Mouse (Mus musculus): ENCODE results near the gene Mdc1. TPM values are rescaled to one million over a fixed set of nuclear protein-coding genes. Genes with fewer than 3 reads are reported as not detected.
"Not testable (repeated sequence)": the region's sequence is repeated elsewhere in the genome, so short reads cannot be mapped to it uniquely, and the experiment has no call there.

Gene Mdc1
- polyA plus RNA-seq, 1 experiment from 2014 or later = 29.3 TPM

- Histone ChIP-seq H3K27ac (peak overlapping the region; percentile 99), H3K36me3 (replicated peaks) (peaks cover 36% of the 10 kb centered on the region), H3K27me3 (ENCODE audit: poor library complexity, severe bottlenecking) (no peaks in the 10 kb centered on the region), H3K4me3 (peak overlapping the region; percentile 90), H3K4me1 (peaks cover 63% of the 10 kb centered on the region), H3K9me3 (no peaks in the 10 kb centered on the region)
- WGBS = under 1% methylated on average over 5 of the region's 5 CpGs
- DNase-seq (ENCODE audit: extremely low spot score, low spot score) = peak; percentile 53
Observed at GRCm38 (mm10) chr17:35838570-35838969, 2.7 kb upstream of the Mdc1 start.

GRCm38 (mm10) chr17:35839002-35839401, 2.3 kb upstream of the Mdc1 start:
- H3K9me3 ChIP-seq; DNase-seq (ENCODE audit: extremely low spot score, low spot score); H3K27me3 ChIP-seq (ENCODE audit: poor library complexity, severe bottlenecking): not testable (repeated sequence)
- H3K4me3 ChIP-seq = peak overlapping the region; percentile 90
- peak overlapping the region; percentile 99 for H3K27ac ChIP-seq
- H3K4me1 ChIP-seq = peaks cover 59% of the 10 kb centered on the region
- peaks cover 32% of the 10 kb centered on the region for H3K36me3 ChIP-seq (replicated peaks)
- WGBS = 55% methylated on average over 3 of the region's 3 CpGs

- 57% methylated on average over 14 of the region's 14 CpGs for WGBS
- Histone ChIP-seq H3K4me3 (peak overlapping the region; percentile 72), H3K4me1 (peaks cover 43% of the 10 kb centered on the region), H3K27ac (peak overlapping the region; percentile 94), H3K9me3 (no peaks in the 10 kb centered on the region), H3K27me3 (ENCODE audit: poor library complexity, severe bottlenecking) (no peaks in the 10 kb centered on the region), H3K36me3 (replicated peaks) (peaks cover 32% of the 10 kb centered on the region)
- no peak for DNase-seq (ENCODE audit: extremely low spot score, low spot score)
Observed at GRCm38 (mm10) chr17:35840561-35840960, 754 bp upstream of the Mdc1 start.

GRCm38 (mm10) chr17:35842006-35842405, 691 bp downstream of the Mdc1 start:
- H3K27me3 ChIP-seq (ENCODE audit: poor library complexity, severe bottlenecking) = no peaks in the 10 kb centered on the region
- WGBS = 24% methylated on average over 11 of the region's 11 CpGs
- H3K4me1 ChIP-seq = peaks cover 35% of the 10 kb centered on the region
- peaks cover 32% of the 10 kb centered on the region for H3K36me3 ChIP-seq (replicated peaks)
- H3K27ac ChIP-seq = peak overlapping the region; percentile 94
- no peaks in the 10 kb centered on the region for H3K9me3 ChIP-seq
- peak overlapping the region; percentile 72 for H3K4me3 ChIP-seq
- no peak for DNase-seq (ENCODE audit: extremely low spot score, low spot score)

GRCm38 (mm10) chr17:35843514-35843913, 2.2 kb downstream of the Mdc1 start:
- DNase-seq (ENCODE audit: extremely low spot score, low spot score) = no peak

GRCm38 (mm10) chr17:35848112-35848511, 6.8 kb downstream of the Mdc1 start:
- no peaks in the 10 kb centered on the region for H3K27me3 ChIP-seq (ENCODE audit: poor library complexity, severe bottlenecking)
- no peak overlapping the region for H3K27ac ChIP-seq
- peaks cover 92% of the 10 kb centered on the region for H3K36me3 ChIP-seq (replicated peaks)
- H3K9me3 ChIP-seq = no peaks in the 10 kb centered on the region
- peaks cover 1% of the 10 kb centered on the region; the same call in 1 of the 2 replicates for H3K4me1 ChIP-seq
- no peak for DNase-seq (ENCODE audit: extremely low spot score, low spot score)
- WGBS = 82% methylated on average over 1 of the region's 1 CpGs
- H3K4me3 ChIP-seq = peak overlapping the region; percentile 5; the same call in 1 of the 2 replicates

More at GRCm38 (mm10) chr17:35843514-35843913, 2.2 kb downstream of the Mdc1 start:
- Histone ChIP-seq H3K36me3 (replicated peaks) (peaks cover 46% of the 10 kb centered on the region), H3K9me3 (no peaks in the 10 kb centered on the region), H3K4me1 (peaks cover 34% of the 10 kb centered on the region), H3K4me3 (peak overlapping the region; percentile 72; the same call in 1 of the 2 replicates), H3K27me3 (ENCODE audit: poor library complexity, severe bottlenecking) (no peaks in the 10 kb centered on the region), H3K27ac (no peak overlapping the region)
- WGBS = 99% methylated on average over 3 of the region's 3 CpGs

GRCm38 (mm10) chr17:35850974-35851373, 9.7 kb downstream of the Mdc1 start:
- WGBS = 89% methylated on average over 3 of the region's 3 CpGs
- H3K27ac ChIP-seq = no peak overlapping the region
- DNase-seq (ENCODE audit: extremely low spot score, low spot score) = no peak
- H3K4me1 ChIP-seq = no peaks in the 10 kb centered on the region
- H3K27me3 ChIP-seq (ENCODE audit: poor library complexity, severe bottlenecking) = no peaks in the 10 kb centered on the region
- H3K4me3 ChIP-seq = no peak overlapping the region
- no peaks in the 10 kb centered on the region for H3K9me3 ChIP-seq
- peaks cover 98% of the 10 kb centered on the region for H3K36me3 ChIP-seq (replicated peaks)

GRCm38 (mm10) chr17:35859371-35859770, 18.1 kb downstream of the Mdc1 start:
- DNase-seq (ENCODE audit: extremely low spot score, low spot score) = no peak
- Histone ChIP-seq H3K27me3 (ENCODE audit: poor library complexity, severe bottlenecking) (no peaks in the 10 kb centered on the region), H3K4me3 (no peak overlapping the region), H3K36me3 (replicated peaks) (peaks cover 66% of the 10 kb centered on the region), H3K9me3 (no peaks in the 10 kb centered on the region), H3K4me1 (peaks cover 27% of the 10 kb centered on the region), H3K27ac (no peak overlapping the region)
- WGBS = 88% methylated on average over 1 of the region's 1 CpGs

- Histone ChIP-seq H3K27me3 (ENCODE audit: poor library complexity, severe bottlenecking) (no peaks in the 10 kb centered on the region), H3K36me3 (replicated peaks) (peaks cover 66% of the 10 kb centered on the region), H3K9me3 (no peaks in the 10 kb centered on the region), H3K27ac (no peak overlapping the region), H3K4me3 (0 out of 2 replicates have a peak overlapping the region, but pooled peaks have one; percentile 5), H3K4me1 (peaks cover 32% of the 10 kb centered on the region)
- no peak for DNase-seq (ENCODE audit: extremely low spot score, low spot score)
- WGBS = 60% methylated on average over 2 of the region's 2 CpGs
Observed at GRCm38 (mm10) chr17:35859835-35860234, 18.5 kb downstream of the Mdc1 start.

- no peak for DNase-seq (ENCODE audit: extremely low spot score, low spot score)
- peaks cover 42% of the 10 kb centered on the region for H3K4me1 ChIP-seq
- H3K27me3 ChIP-seq (ENCODE audit: poor library complexity, severe bottlenecking) = no peaks in the 10 kb centered on the region
- H3K36me3 ChIP-seq (replicated peaks) = peaks cover 60% of the 10 kb centered on the region
- H3K4me3 ChIP-seq = peak overlapping the region; percentile 82
- H3K9me3 ChIP-seq = no peaks in the 10 kb centered on the region
- WGBS = 9% methylated on average over 12 of the region's 12 CpGs
- H3K27ac ChIP-seq = peak overlapping the region; percentile 97
Observed at GRCm38 (mm10) chr17:35860831-35861197, 19.5 kb downstream of the Mdc1 start.

- DNase-seq (ENCODE audit: extremely low spot score, low spot score) = peak; percentile 92
- H3K9me3 ChIP-seq = no peaks in the 10 kb centered on the region
- H3K36me3 ChIP-seq (replicated peaks) = peaks cover 57% of the 10 kb centered on the region
- under 1% methylated on average over 47 of the region's 47 CpGs for WGBS
- H3K27ac ChIP-seq = peak within 1 kb of the TSS; percentile 97
- peaks cover 46% of the 10 kb centered on the region for H3K4me1 ChIP-seq
- peak within 1 kb of the TSS; percentile 82 for H3K4me3 ChIP-seq
- H3K27me3 ChIP-seq (ENCODE audit: poor library complexity, severe bottlenecking) = no peaks in the 10 kb centered on the region
Observed at GRCm38 (mm10) chr17:35861198-35861857, 20.0 kb downstream of the Mdc1 start, which contains the start of gene Nrm. Nrm (plus strand) TSS chr17:35861318.

- H3K4me1 ChIP-seq = peaks cover 81% of the 10 kb centered on the region
- peak overlapping the region; percentile 96 for H3K27ac ChIP-seq
- no peaks in the 10 kb centered on the region for H3K9me3 ChIP-seq
- H3K27me3 ChIP-seq (ENCODE audit: poor library complexity, severe bottlenecking) = no peaks in the 10 kb centered on the region
- H3K4me3 ChIP-seq = peak overlapping the region; percentile 77
- 19% methylated on average over 10 of the region's 10 CpGs for WGBS
- DNase-seq (ENCODE audit: extremely low spot score, low spot score) = peak; percentile 25
- peaks cover 40% of the 10 kb centered on the region for H3K36me3 ChIP-seq (replicated peaks)
Observed at GRCm38 (mm10) chr17:35864832-35865353, 23.6 kb downstream of the Mdc1 start.
